Mouse (Mus musculus) hindbrain, embryonic 11.5 days (tissue): ENCODE results near the gene Slc12a8. TPM values are rescaled to one million over a fixed set of nuclear protein-coding genes. Genes with fewer than 3 reads are reported as not detected.

Source experiments
- ATAC-seq: fragments of 200-750 bp; cut with Nextera tagmentation; 2 replicates; pipeline ENCODE4 v1.8.0; 2017; ENCODE audit warnings: mild to moderate bottlenecking, moderate TSS enrichment, moderate library complexity; ENCODE audit not compliant: low FRiP score
- DNase-seq: peaks from one replicate; pipeline ENCODE4 v3.0.0-alpha.2; 2015; ENCODE audit warnings: low spot score
- H3K27ac ChIP-seq: fragments of 300-500 bp; sonication (generic); 2 replicates; pipeline ENCODE4 v1.5.1; 2014; ENCODE audit warnings: mild to moderate bottlenecking, low read depth, low read length
- H3K27me3 ChIP-seq: fragments of 300-500 bp; sonication (generic); 2 replicates; pipeline ENCODE4 v1.6.1; 2014; ENCODE audit warnings: mild to moderate bottlenecking, low read length, moderate library complexity, mixed read lengths; ENCODE audit not compliant: control insufficient read depth, insufficient read depth
- H3K36me3 ChIP-seq: fragments of 300-500 bp; sonication (generic); 2 replicates; pipeline ENCODE4 v1.6.1; 2014; ENCODE audit warnings: mild to moderate bottlenecking, low read length, moderate library complexity, mixed read lengths; ENCODE audit not compliant: control insufficient read depth, insufficient read depth
- H3K4me1 ChIP-seq: fragments of 300-500 bp; sonication (generic); replicated peaks from 2 replicates; pipeline ENCODE4 v1.6.1; 2014; ENCODE audit warnings: low read length, mixed read lengths; ENCODE audit not compliant: control insufficient read depth, insufficient read depth
- H3K4me2 ChIP-seq: fragments of 300-500 bp; sonication (generic); replicated peaks from 2 replicates; pipeline ENCODE4 v1.6.1; 2014; ENCODE audit warnings: mild to moderate bottlenecking, low read depth, low read length
- H3K4me3 ChIP-seq: fragments of 300-500 bp; sonication (generic); 2 replicates; pipeline ENCODE4 v1.5.1; 2014; ENCODE audit warnings: low read depth, low read length
- H3K9ac ChIP-seq: fragments of 300-500 bp; sonication (generic); 2 replicates; pipeline ENCODE4 v1.6.1; 2014; ENCODE audit warnings: low read depth, low read length
- H3K9me3 ChIP-seq: fragments of 300-500 bp; sonication (generic); 2 replicates; pipeline ENCODE4 v1.6.1; 2016; ENCODE audit warnings: low read length; ENCODE audit not compliant: control insufficient read depth
- WGBS: fragments of 180-500 bp; shearing (Covaris S2); extraction: QIAGEN DNeasy Blood & Tissue Kit; methylation state at CpG from one replicate; pipeline ENCODE4 v1.1.7; 2014; 5-methylcytosine and 5-hydroxymethylcytosine counted together
- polyA plus RNA-seq: library from polyadenylated mRNA; unstranded; fragments of >200 nt; fragmentation: Nextera tagmentation; extraction: Ambion mirVana; gene quantifications from 2 replicates; pipeline ENCODE4 v1.2.1, GENCODE M21; 2014

Slc12a8 gene
- polyA plus RNA-seq, 1 experiment from 2014 or later = 1.2 TPM

DNA sequence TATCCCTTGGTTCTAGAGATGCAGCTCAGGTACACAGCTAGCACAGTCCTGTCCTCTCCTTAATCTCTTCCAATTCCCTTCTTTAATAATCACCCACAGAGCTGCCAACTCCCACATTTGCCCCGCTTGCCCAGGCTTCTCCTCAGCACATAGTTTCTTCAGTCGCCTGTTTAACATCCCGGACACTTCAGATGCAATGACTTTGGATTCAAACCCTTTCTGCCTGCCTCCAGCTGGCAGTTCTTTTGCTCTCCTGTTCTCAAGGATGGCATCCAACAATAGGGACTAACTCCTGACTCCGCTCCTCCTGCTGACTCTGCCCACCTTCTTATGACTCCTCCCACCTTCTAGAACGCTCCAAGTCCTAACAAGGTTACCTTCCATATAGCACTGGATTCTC lies 75.2 kb downstream of the Slc12a8 start:
- Histone ChIP-seq H3K4me3 (no peak overlapping the region), H3K4me1 (no peaks in the 10 kb centered on the region), H3K27me3 (no peaks in the 10 kb centered on the region), H3K36me3 (no peaks in the 10 kb centered on the region), H3K27ac (no peak overlapping the region), H3K9ac (no peak overlapping the region), H3K9me3 (no peaks in the 10 kb centered on the region), H3K4me2 (no peak overlapping the region)
- 91% methylated on average over 5 of the region's 5 CpGs for WGBS
- ATAC-seq (no peak), DNase-seq (no peak)

DNA sequence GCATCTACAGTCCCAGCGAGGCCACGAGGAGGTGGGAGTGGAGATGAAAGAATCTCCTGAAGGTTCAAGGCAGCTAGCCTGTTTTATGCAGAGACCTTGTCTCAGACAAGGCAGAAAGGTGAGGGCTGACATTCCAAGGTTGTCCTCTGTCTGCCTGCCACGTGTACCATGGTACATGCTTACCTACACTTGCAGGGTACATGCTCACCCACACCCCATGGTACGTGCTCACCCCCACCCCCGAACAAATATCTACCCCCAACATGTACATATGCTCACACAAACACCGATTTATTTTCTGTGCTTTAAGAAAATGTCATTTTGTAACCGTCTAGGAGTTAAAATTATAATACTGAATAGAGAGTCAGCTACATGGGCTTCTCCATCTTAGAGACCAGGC lies 76.3 kb downstream of the Slc12a8 start:
- ATAC-seq (no peak), DNase-seq (no peak)
- 81% methylated on average over 7 of the region's 7 CpGs for WGBS
- H3K36me3 ChIP-seq = no peaks in the 10 kb centered on the region
- no peak overlapping the region for H3K4me3 ChIP-seq
- no peaks in the 10 kb centered on the region for H3K27me3 ChIP-seq
- no peaks in the 10 kb centered on the region for H3K9me3 ChIP-seq
- no peak overlapping the region for H3K4me2 ChIP-seq
- H3K9ac ChIP-seq = no peak overlapping the region
- no peaks in the 10 kb centered on the region for H3K4me1 ChIP-seq
- no peak overlapping the region for H3K27ac ChIP-seq

GRCm38 (mm10) chr16:33594037-33594771 lies 77.1 kb downstream of the Slc12a8 start:
- H3K9ac ChIP-seq = no peak overlapping the region
- DNase-seq (peak; percentile 70), ATAC-seq (peak; percentile 90)
- H3K4me3 ChIP-seq = no peak overlapping the region
- H3K4me2 ChIP-seq = no peak overlapping the region
- H3K9me3 ChIP-seq = no peaks in the 10 kb centered on the region
- 34% methylated on average over 7 of the region's 7 CpGs for WGBS
- no peaks in the 10 kb centered on the region for H3K36me3 ChIP-seq
- no peaks in the 10 kb centered on the region for H3K27me3 ChIP-seq
- no peaks in the 10 kb centered on the region for H3K4me1 ChIP-seq
- H3K27ac ChIP-seq = peak overlapping the region; percentile 48; the same call in 1 of the 2 replicates

DNA sequence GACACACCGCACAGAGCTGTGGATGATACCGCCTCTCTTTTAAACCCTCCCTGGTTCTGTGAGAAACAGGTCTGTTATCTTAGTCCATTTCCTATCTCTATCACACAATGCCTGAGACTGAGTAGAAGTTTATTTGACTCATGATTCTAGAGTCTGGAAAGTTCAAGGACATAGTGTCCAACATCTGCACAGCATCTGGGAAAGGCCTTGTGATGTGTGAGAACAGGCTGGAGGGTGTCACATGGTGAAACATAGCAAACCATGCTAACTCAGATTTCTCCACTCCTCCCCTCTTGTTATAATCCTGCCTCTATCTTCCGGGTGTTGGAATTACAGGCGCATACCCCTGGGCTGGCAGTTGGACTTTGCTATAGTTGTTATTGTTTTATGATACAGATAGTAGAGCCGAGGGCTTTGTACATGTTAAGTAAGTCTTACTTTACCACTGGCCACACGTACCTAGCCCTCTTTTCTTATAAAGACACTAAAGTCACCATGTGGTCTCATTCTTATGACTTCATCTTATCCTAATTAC lies 78.2 kb downstream of the Slc12a8 start:
- 93% methylated on average over 6 of the region's 6 CpGs for WGBS
- Histone ChIP-seq H3K4me1 (no peaks in the 10 kb centered on the region), H3K27ac (no peak overlapping the region), H3K4me3 (no peak overlapping the region), H3K36me3 (no peaks in the 10 kb centered on the region), H3K4me2 (no peak overlapping the region), H3K9me3 (no peaks in the 10 kb centered on the region), H3K27me3 (no peaks in the 10 kb centered on the region), H3K9ac (no peak overlapping the region)
- ATAC-seq (no peak), DNase-seq (no peak)

DNA sequence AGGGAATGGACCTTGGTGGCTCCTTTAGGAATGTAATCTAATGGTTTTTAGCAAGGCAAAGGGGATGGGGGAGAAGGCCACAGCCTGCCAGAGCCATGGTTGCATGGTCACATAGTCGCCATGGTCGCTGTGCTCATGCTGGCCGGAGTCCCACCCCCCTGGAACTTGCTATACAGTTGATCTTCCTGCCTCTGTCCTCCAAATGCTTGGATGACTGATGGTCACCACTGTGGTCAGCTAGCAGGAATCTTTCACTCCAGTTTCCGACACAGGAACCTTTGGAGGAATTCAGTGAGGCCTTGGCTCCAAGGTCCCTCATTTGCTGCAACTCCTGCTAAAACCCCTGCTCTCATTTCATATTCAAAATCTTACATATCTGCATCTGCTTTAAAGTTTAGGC lies 79.1 kb downstream of the Slc12a8 start:
- H3K4me2 ChIP-seq = no peak overlapping the region
- no peak overlapping the region for H3K27ac ChIP-seq
- H3K4me1 ChIP-seq = no peaks in the 10 kb centered on the region
- WGBS = 86% methylated on average over 4 of the region's 4 CpGs
- no peaks in the 10 kb centered on the region for H3K9me3 ChIP-seq
- no peaks in the 10 kb centered on the region for H3K36me3 ChIP-seq
- DNase-seq (no peak), ATAC-seq (no peak)
- H3K27me3 ChIP-seq = no peaks in the 10 kb centered on the region
- no peak overlapping the region for H3K9ac ChIP-seq
- no peak overlapping the region for H3K4me3 ChIP-seq

DNA sequence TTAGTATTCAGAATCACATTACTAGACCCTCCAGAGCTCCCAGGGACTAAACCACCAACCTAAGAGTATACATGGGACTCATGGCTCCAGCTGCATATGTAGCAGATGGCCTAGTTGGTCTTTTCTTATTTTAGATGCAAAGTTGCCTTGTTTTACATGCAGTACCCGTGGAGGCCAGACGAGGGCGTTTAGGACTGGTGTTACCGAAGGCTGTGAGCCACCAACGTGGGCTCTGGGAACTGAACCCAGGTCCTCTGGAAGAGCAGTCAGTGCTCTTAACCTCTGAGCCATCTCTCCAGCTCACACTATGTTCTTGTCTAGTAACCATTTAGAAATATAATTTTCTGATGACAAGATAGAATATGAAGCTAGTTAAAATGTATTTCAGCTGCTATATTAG lies 83.1 kb downstream of the Slc12a8 start:
- no peaks in the 10 kb centered on the region for H3K27me3 ChIP-seq
- H3K27ac ChIP-seq = no peak overlapping the region
- no peak overlapping the region for H3K4me2 ChIP-seq
- no peak overlapping the region for H3K4me3 ChIP-seq
- no peaks in the 10 kb centered on the region for H3K36me3 ChIP-seq
- DNase-seq = peak; percentile 47
- WGBS = 35% methylated on average over 5 of the region's 5 CpGs
- H3K4me1 ChIP-seq = no peaks in the 10 kb centered on the region
- H3K9ac ChIP-seq = no peak overlapping the region
- H3K9me3 ChIP-seq = no peaks in the 10 kb centered on the region
- no peak for ATAC-seq

DNA sequence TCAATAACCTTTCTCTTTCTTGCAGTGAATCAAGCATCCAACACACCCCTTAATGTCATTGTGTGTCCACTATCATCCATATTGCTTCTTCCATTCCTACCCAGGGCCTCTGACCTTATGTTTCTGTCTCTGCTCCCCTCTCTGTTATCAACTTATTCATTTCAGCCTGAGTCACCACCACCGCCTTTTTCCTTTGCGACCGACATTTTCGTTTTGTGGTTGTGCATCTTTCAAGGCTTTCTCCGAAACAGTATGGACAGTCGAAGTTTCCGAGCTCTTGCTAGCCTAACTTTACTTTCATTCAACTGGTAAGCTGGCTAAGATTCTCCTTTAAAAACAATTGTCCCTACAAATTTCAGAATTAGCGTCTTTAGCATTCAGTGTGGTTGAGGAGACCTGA lies 84.2 kb downstream of the Slc12a8 start:
- no peaks in the 10 kb centered on the region for H3K36me3 ChIP-seq
- DNase-seq = no peak
- H3K9ac ChIP-seq = no peak overlapping the region
- no peak overlapping the region for H3K27ac ChIP-seq
- H3K27me3 ChIP-seq = no peaks in the 10 kb centered on the region
- ATAC-seq = no peak
- WGBS = 95% methylated on average over 8 of the region's 8 CpGs
- no peak overlapping the region for H3K4me2 ChIP-seq
- H3K9me3 ChIP-seq = no peaks in the 10 kb centered on the region
- no peaks in the 10 kb centered on the region; the same call in 1 of the 2 replicates for H3K4me1 ChIP-seq
- no peak overlapping the region for H3K4me3 ChIP-seq

- WGBS = 11% methylated on average over 9 of the region's 9 CpGs
- Histone ChIP-seq H3K36me3 (no peaks in the 10 kb centered on the region), H3K9me3 (no peaks in the 10 kb centered on the region), H3K4me3 (no peak overlapping the region), H3K9ac (no peak overlapping the region), H3K27me3 (no peaks in the 10 kb centered on the region), H3K4me1 (no peaks in the 10 kb centered on the region; the same call in 1 of the 2 replicates), H3K4me2 (no peak overlapping the region), H3K27ac (peak overlapping the region; percentile 76)
- ATAC-seq (peak; percentile 96), DNase-seq (peak; percentile 78)
Measured at GRCm38 (mm10) chr16:33605647-33606596, 88.8 kb downstream of the Slc12a8 start.
